Mouse (Mus musculus) retina, postnatal 1 day (tissue): ENCODE data around the gene Myo6.

Experiments used
- DNase-seq: peaks from one replicate; pipeline ENCODE4 v3.0.0-alpha.2; 2012

Myo6 gene

DNA sequence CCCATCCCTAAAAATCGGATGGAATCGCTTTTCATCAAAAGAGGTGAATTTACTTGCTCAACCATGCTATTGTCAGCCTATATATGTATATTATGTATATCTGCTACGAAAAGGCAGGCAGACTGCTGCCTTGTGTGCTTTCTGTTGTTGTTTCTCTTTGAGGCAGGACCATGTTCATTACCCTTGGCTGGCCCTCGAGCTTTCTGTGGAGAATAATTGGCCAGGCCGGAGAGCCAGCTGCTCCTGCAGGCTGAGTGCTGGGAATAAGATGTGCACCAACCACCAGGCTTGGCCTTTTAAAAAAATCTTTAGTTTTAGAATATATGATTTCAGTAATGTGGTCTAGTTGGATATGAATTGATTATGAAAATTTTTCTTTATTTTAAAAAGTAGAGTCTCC lies 19.3 kb downstream of the Myo6 start:
- DNase-seq = peak; percentile 33

- peak; percentile 26 for DNase-seq
Observed at GRCm38 (mm10) chr9:80185737-80186136, 20.9 kb downstream of the Myo6 start.

DNA sequence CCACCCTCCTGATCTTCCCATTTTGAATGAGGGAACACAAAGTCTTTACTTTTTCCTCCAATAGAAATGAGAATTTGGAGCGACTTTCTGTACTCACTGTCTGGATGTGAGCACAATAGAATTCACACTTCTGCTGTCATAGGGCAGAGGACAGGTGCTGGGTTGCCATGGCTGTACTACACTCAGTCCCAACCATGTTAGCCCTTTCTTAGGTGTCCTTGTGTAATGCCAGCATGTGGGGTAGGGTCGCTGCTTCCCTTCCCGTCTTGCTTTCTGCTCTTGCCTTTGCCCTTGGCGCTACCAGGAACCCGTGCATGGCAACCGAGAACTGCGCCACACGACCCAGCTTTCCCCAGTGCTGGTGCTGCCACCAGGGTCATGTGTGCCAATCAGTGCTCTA lies 21.9 kb downstream of the Myo6 start:
- DNase-seq = no peak

DNA sequence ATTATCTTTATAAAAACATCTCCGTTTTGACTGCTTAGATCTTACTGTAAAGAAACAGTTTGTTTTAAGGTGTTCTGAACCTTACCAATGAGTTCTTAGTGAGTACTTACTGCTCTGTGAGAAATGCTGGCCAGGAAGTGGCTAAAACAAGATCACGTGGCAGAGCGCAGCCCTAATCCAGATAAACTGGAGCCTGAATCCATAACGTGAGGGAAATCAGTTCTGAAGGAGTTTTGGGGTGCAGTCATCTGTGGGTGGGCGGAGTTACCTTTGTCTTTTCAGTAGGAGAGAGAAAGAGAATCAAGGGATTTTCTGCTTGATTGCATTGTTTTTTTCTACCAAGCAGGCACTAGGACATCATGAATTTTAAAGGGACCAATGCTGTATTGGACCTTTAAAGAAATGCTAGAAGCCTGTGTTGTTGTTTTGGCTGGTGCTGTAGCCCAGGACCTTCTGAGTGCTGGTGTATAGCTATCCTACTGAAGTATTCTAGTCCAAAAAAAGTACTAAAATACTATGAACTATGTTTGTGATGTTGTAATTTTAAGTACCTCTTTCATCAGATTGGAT lies 23.6 kb downstream of the Myo6 start:
- peak; percentile 58 for DNase-seq

GRCm38 (mm10) chr9:80191240-80191639 lies 26.4 kb downstream of the Myo6 start:
- no peak for DNase-seq

GRCm38 (mm10) chr9:80192324-80192723 lies 27.5 kb downstream of the Myo6 start:
- DNase-seq = no peak

DNA sequence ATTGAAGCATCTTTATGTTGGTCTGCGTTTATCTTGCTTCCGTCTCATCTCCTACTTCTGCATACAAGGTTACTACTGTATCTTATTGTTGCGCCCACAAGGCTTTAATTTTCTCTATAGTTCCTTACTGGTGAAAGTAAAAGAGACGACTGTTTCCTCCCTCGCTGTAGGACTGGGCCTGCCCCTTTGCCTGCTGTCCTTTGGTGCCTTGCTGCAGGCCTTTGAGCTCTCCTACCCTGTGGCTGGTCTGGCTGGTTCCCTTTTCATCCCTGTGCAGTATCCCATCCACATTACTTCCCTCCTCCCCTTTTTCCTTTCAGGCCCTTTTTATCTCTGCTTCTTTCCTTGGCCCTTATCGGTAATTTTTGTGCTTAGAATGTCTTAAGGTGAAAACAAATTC lies 29.6 kb downstream of the Myo6 start:
- no peak for DNase-seq

DNA sequence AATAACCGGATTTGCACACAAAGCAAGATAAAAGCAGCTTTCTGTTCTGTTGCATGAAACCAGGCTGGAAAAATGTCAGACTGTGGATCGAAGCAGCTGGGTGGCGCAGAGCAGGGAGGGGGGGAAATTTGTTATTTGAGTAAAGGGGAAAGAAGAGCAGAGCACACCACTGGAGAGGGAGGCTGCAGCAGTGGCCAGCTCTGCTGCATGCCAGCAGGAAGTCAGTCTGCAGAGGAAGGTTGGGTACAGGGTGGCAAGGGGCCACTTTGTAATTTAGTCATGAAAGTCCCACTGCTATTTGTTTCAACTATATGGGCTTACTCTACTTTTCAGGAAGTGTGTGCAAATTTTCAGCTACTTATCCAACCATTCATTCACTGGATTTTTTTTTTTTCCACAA lies 31.3 kb downstream of the Myo6 start:
- DNase-seq = no peak

GRCm38 (mm10) chr9:80197233-80197632 lies 32.4 kb downstream of the Myo6 start:
- peak; percentile 49 for DNase-seq

DNA sequence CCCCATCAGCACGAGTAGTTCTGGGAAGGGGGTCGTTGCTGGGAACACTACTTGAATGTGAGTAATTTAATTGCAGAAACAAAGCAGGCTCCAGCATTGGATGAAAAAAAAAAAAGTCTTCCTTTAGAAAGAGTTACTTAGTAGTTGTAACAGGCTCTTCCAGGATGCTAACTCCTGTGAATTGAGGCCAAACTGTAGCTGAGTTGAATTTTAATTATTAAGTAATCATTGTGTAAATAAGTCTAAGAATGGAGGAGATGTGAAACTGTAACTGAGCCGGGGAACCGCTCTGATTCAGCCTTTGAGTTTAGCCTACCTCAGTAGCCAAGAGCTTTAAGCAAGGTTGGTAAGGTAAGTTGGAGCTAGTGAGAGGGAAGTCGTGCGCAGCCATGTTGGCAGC lies 36.0 kb downstream of the Myo6 start:
- no peak for DNase-seq

DNA sequence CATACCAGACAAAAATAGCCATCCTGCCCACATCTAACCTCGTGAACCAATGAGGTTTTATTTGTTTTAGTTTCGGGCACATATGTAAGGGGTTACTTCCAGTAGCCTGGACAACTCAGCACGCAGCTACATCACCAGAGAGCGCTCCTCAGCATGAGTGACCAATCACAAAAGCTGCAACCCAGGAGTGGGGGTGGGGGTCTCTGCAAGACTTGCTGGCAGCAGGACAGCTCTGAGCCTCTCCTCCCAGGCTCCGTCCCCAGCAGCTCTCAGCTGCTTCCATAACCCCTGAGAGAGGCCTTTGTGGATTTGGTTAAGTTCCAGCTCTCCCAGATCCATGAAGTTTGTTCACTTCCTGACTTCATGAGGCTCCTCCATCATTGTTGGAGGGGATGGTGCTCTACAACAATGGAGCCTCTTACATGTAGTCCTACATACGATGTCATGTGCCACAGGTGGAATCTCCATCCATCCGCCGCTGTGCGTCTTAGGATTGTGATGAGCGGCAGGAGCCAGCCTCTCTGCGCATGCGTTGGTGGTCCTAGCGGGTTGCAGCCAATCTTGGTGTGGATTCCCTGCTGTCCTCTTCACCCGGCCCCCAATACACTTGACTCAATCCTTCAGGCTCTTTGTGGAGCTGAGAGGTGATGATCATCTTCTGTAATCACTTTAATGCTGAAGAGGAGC lies 37.7 kb downstream of the Myo6 start:
- no peak for DNase-seq

- DNase-seq = no peak
Observed at GRCm38 (mm10) chr9:80208681-80209080, 43.9 kb downstream of the Myo6 start.

- peak; percentile 40 for DNase-seq
Observed at GRCm38 (mm10) chr9:80209459-80209858, 44.6 kb downstream of the Myo6 start.

GRCm38 (mm10) chr9:80210096-80210495 lies 45.3 kb downstream of the Myo6 start:
- no peak for DNase-seq

GRCm38 (mm10) chr9:80213428-80213827 lies 48.6 kb downstream of the Myo6 start:
- no peak for DNase-seq

GRCm38 (mm10) chr9:80215502-80215901 lies 50.7 kb downstream of the Myo6 start:
- no peak for DNase-seq

DNA sequence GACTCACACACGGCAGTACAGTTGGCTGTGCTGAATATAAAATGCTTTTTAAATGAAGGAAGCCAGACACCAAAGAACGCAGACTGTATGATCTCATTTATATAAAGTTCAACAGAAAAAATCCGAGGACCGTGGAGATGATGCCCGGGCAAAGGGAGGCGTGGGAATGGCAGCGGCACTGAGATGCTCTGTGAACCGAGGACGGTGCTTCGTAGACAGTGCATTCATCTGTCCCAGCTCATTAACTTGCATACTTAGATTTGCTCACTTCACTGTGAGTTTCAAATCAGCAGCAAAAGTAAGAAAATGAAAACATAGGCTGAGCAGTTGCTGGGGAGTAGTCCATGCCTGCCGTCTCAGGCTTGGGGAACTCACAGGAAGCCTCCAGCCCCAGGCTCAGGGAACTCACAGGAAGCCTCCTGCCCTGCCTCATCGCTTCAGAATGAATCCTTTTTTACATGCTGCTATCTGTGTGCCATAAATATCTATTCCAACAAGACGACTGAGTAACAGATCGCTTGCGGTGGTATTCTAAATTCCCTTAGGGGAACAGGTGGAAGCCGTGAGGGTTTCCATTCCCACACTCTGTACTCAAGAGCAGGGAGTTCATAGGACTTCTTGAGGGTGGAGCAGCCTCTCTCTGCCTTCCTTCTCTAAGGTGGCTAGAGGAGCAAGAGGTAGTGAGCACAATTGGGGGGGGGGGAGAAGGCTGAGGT lies 52.1 kb downstream of the Myo6 start:
- DNase-seq = no peak

DNA sequence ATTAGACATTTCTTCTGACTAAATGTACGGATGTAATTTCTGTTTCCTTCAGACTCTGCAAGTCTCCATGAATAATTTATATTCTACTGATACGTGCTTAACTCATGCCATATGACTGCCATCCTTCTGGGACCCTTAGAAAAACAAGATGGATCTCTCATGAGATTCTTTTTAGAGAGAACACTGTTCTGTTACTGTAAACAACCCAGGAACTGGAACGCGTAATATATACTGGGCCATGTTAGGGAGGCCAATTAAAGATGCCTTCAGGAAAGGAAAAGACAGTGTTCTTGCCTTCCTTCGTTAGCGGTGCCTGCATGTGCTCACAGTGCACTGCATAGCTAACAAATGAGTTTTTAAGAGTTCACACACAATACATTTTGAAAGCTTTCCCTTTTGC lies 53.9 kb downstream of the Myo6 start:
- peak; percentile 22 for DNase-seq

GRCm38 (mm10) chr9:80223989-80224635 lies 59.3 kb downstream of the Myo6 start:
- DNase-seq = no peak

DNA sequence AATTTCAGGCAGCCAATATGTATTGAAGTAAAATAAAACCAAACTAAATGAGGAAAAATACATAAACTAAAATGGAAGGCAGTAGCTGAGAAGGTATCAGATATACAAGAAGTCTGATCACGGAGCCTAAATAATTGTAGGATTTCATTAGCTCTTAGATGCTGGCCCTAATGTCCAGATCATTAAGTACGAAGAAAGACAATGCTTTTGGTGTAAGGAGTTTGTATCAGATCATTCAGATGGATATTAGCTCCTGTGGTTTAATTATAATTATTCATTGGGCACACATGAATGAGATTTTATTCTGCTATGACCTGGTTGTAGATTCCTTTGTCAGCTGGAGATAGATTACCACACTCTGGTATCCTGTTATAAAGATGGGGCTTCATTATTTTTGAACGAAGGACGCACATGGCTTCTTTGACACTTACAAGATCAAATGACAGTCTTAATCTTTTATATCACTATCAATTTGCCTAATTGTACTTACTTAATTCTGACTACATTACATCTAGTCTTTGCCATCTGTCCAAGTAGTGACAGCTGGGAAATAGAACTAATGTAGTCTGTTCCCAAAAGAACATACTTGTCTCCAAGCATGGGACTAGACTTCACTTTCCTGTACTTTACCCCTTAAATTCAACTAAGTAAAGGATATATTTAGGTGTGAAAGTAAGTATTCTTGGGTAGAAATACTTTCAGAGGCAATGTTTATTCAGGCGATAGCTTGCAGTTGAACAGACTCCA lies 61.9 kb downstream of the Myo6 start:
- peak; percentile 72 for DNase-seq

- DNase-seq = no peak
Observed at GRCm38 (mm10) chr9:80233831-80234455, 69.1 kb downstream of the Myo6 start.

DNA sequence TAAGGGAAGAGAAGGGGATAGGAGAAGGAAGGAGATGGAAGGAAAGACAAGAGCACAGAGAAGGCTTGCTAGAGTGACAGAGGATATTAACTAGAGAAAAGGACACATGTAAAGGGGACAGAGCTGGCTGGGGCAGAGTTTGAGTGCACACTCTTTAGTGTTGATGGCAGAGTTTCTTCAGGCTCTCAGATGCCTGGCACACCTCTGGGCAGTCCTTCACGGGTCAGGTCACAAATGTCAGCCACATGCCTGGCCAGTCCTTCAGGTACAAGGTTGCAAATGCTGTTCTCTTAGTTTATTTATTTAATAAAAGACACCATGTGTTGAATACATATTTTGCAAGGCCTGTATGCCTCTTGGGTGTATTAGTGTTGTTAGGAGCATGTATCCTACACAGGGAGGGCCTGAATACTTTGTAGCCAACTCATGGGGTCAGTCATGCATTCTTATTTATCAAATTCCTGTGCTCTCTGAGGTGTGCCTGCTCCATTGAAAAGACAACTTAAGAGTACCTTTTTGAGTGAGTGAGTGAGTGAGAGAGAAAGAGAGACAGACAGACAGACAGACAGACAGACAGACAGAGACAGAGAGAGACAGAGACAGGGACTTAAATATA lies 72.5 kb downstream of the Myo6 start:
- no peak for DNase-seq
